Mouse (Mus musculus) limb, embryonic 14.5 days (tissue): Measurements from ENCODE around the gene Cdkn1a. TPM values are rescaled to one million over a fixed set of nuclear protein-coding genes. Genes with fewer than 3 reads are reported as not detected.

ENCODE experiments used
- ATAC-seq: fragments of 200-750 bp; cut with Nextera tagmentation; 2 replicates; pipeline ENCODE4 v1.8.0; 2017; ENCODE audit warnings: low read depth, moderate number of reproducible peaks, moderate TSS enrichment; ENCODE audit not compliant: low FRiP score
- DNase-seq: peaks from one replicate; pipeline ENCODE4 v3.0.0-alpha.2; 2015; ENCODE audit warnings: low spot score
- H3K27ac ChIP-seq: fragments of 300-500 bp; sonication (generic); replicated peaks from 2 replicates; pipeline ENCODE4 v1.5.1; 2014; ENCODE audit warnings: low read depth, mild to moderate bottlenecking, low read length, moderate library complexity, mixed read lengths
- H3K27me3 ChIP-seq: fragments of 300-500 bp; sonication (generic); 2 replicates; pipeline ENCODE4 v1.6.1; 2014; ENCODE audit warnings: low read length, mixed read lengths; ENCODE audit not compliant: control insufficient read depth, insufficient read depth
- H3K36me3 ChIP-seq: fragments of 300-500 bp; sonication (generic); 2 replicates; pipeline ENCODE4 v1.6.1; 2014; ENCODE audit warnings: mild to moderate bottlenecking, low read length, moderate library complexity, mixed read lengths; ENCODE audit not compliant: control insufficient read depth, insufficient read depth
- H3K4me1 ChIP-seq: fragments of 300-500 bp; sonication (generic); 2 replicates; pipeline ENCODE4 v1.6.1; 2014; ENCODE audit warnings: antibody characterized with exemption, low read length, mixed read lengths; ENCODE audit not compliant: control insufficient read depth, insufficient read depth
- H3K4me2 ChIP-seq: fragments of 300-500 bp; sonication (generic); replicated peaks from 2 replicates; pipeline ENCODE4 v1.6.1; 2014; ENCODE audit warnings: low read depth, mild to moderate bottlenecking, low read length, moderate library complexity; ENCODE audit not compliant: severe bottlenecking
- H3K4me3 ChIP-seq: fragments of 300-500 bp; sonication (generic); replicated peaks from 2 replicates; pipeline ENCODE4 v1.5.1; 2014; ENCODE audit warnings: low read length
- H3K9ac ChIP-seq: fragments of 300-500 bp; sonication (generic); 2 replicates; pipeline ENCODE4 v1.6.1; 2014; ENCODE audit warnings: mild to moderate bottlenecking, low read depth, low read length, moderate library complexity; ENCODE audit not compliant: severe bottlenecking
- H3K9me3 ChIP-seq: fragments of 300-500 bp; sonication (generic); 2 replicates; pipeline ENCODE4 v1.6.1; 2016; ENCODE audit warnings: low read length; ENCODE audit not compliant: control insufficient read depth
- POLR2A ChIP-seq: fragments of 200-500 bp; IDR thresholded peaks from 2 replicates; pipeline ENCODE4 v1.8.0; 2012; ENCODE audit warnings: inconsistent platforms, mild to moderate bottlenecking, moderate library complexity, borderline replicate concordance; ENCODE audit not compliant: insufficient read depth, insufficient read length; ENCODE audit errors: extremely low read depth
- WGBS: fragments of 180-500 bp; shearing (Covaris S2); extraction: QIAGEN DNeasy Blood & Tissue Kit; methylation state at CpG from one replicate; pipeline ENCODE4 v1.1.7; 2014; 5-methylcytosine and 5-hydroxymethylcytosine counted together
- polyA plus RNA-seq, 2 experiments: library from polyadenylated mRNA; depleted of rRNA in 1 of 2; stranded (reverse) in 1 of 2; unstranded in 1 of 2; fragments of >200 nt; fragmentation: Nextera tagmentation in 1 of 2; extraction: Ambion mirVana in 1 of 2; gene quantifications; 2 replicates each; pipeline versions ENCODE4 v1.2.1 to v1.2.3; 2012 to 2014

The Cdkn1a gene
- polyA plus RNA-seq, 2 experiments = 61.6 to 164 TPM

DNA sequence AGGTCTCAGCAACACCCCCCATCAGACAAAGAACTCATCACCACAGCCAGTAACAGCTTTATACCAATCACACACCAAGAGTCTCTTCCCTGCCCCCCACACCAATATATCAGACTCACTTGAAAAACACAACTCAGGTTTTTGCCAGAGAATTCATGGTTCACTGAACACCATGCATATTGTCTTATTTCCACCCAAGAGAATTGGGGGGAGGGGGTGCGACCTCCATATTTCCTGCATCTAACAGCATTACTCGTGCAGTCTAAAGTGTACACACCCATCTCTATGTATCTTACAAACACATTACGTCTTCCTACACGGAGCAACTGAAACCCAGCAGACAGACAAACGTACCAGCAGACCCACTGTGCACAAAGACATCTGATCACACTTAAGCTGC is 19.0 kb upstream of the Cdkn1a start:
- 69% methylated on average over 5 of the region's 5 CpGs for WGBS
- ATAC-seq (no peak), DNase-seq (no peak)
- Histone ChIP-seq H3K4me1 (peaks cover 7% of the 10 kb centered on the region), H3K4me3 (no peak overlapping the region), H3K9me3 (no peaks in the 10 kb centered on the region), H3K36me3 (no peaks in the 10 kb centered on the region), H3K4me2 (no peak overlapping the region), H3K27me3 (no peaks in the 10 kb centered on the region), H3K9ac (no peak overlapping the region), H3K27ac (no peak overlapping the region)
- TF ChIP-seq POLR2A = no peak

GRCm38 (mm10) chr17:29072701-29073307 is 18.0 kb upstream of the Cdkn1a start:
- Histone ChIP-seq H3K4me1 (peaks cover 7% of the 10 kb centered on the region), H3K27ac (no peak overlapping the region), H3K4me3 (no peak overlapping the region), H3K27me3 (no peaks in the 10 kb centered on the region), H3K4me2 (no peak overlapping the region), H3K36me3 (no peaks in the 10 kb centered on the region), H3K9me3 (no peaks in the 10 kb centered on the region), H3K9ac (no peak overlapping the region)
- DNase-seq (no peak), ATAC-seq (0 out of 2 replicates have a peak, but pooled peaks have one; percentile 47)
- 6% methylated on average over 11 of the region's 11 CpGs for WGBS
- TF ChIP-seq POLR2A = no peak

- 45% methylated on average over 5 of the region's 5 CpGs for WGBS
- DNase-seq = no peak
Observed at GRCm38 (mm10) chr17:29073313-29073712, 17.5 kb upstream of the Cdkn1a start.

DNA sequence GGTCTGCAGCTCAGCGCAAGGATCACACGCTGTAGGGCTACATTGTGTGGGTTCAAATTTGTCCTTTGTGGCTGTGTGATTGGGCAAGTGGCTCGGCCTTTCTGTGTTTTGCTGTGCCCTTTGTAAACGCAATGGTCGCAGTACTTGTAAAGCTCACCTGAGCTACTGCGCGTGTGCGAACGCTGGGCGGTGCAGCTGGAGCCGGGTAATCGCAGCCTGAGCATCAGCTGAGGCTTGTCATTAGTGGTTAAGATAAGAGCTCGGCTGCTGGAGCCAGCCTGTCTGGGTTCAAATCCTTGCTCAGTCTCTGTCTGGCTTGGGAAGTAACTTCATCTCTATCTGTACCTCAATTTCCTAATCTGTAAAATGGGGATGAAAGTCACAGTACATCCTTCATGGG is 16.7 kb upstream of the Cdkn1a start:
- Histone ChIP-seq H3K27me3 (no peaks in the 10 kb centered on the region), H3K4me3 (no peak overlapping the region), H3K4me2 (no peak overlapping the region), H3K9me3 (no peaks in the 10 kb centered on the region), H3K36me3 (no peaks in the 10 kb centered on the region), H3K4me1 (peaks cover 19% of the 10 kb centered on the region), H3K27ac (no peak overlapping the region), H3K9ac (no peak overlapping the region)
- no peak for TF ChIP-seq POLR2A
- ATAC-seq (no peak), DNase-seq (no peak)
- 75% methylated on average over 13 of the region's 13 CpGs for WGBS

More at GRCm38 (mm10) chr17:29073313-29073712, 17.5 kb upstream of the Cdkn1a start:
- Histone ChIP-seq H3K9me3 (no peaks in the 10 kb centered on the region), H3K27me3 (no peaks in the 10 kb centered on the region), H3K36me3 (no peaks in the 10 kb centered on the region), H3K9ac (no peak overlapping the region), H3K4me3 (no peak overlapping the region), H3K27ac (no peak overlapping the region), H3K4me2 (no peak overlapping the region), H3K4me1 (peaks cover 11% of the 10 kb centered on the region)
- no peak for ATAC-seq
- TF ChIP-seq POLR2A = no peak

DNA sequence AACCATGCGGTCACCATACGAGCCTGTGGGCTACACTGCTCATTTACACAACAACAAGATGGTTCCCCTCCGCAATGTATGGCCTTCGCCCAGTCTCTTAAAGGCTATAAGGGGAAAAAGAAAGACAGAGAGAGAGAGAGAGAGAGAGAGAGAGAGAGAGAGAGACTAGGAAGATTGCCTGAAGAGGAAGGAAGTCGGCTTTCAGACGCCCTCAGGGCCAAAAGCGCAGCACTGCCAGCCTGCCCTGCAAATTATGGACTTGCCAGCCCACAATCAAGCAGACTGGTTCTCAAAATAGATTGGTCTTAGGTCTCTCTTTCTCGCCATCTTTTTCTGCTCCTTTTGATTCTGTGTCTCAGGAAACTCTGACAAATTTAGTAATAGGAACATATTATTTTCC is 14.5 kb upstream of the Cdkn1a start:
- TF ChIP-seq POLR2A = no peak
- peaks cover 8% of the 10 kb centered on the region; the same call in 1 of the 2 replicates for H3K27me3 ChIP-seq
- H3K36me3 ChIP-seq = no peaks in the 10 kb centered on the region
- no peak overlapping the region for H3K4me3 ChIP-seq
- WGBS = 78% methylated on average over 8 of the region's 8 CpGs
- no peak for DNase-seq
- H3K4me2 ChIP-seq = no peak overlapping the region
- peaks cover 22% of the 10 kb centered on the region for H3K4me1 ChIP-seq
- H3K27ac ChIP-seq = no peak overlapping the region
- no peak for ATAC-seq
- H3K9me3 ChIP-seq = no peaks in the 10 kb centered on the region
- H3K9ac ChIP-seq = no peak overlapping the region
